Mouse (Mus musculus) ES-Bruce4 (cell line): Measurements from ENCODE around the gene Tlx2. TPM values are rescaled to one million over a fixed set of nuclear protein-coding genes. Genes with fewer than 3 reads are reported as not detected.

Source experiments
- H3K27ac ChIP-seq: 2 replicates; pipeline ENCODE4 v1.5.1; 2012; ENCODE audit warnings: low read length, inconsistent platforms; ENCODE audit not compliant: insufficient read depth
- H3K27me3 ChIP-seq: 2 replicates; pipeline ENCODE4 v1.6.1; 2012; ENCODE audit warnings: mild to moderate bottlenecking, low read length, inconsistent platforms; ENCODE audit not compliant: control insufficient read depth, poor library complexity, insufficient read depth, severe bottlenecking
- H3K36me3 ChIP-seq: 2 replicates; pipeline ENCODE4 v1.6.1; 2012; ENCODE audit warnings: inconsistent platforms, mild to moderate bottlenecking, low read length, moderate library complexity; ENCODE audit not compliant: control insufficient read depth, poor library complexity, insufficient read depth, severe bottlenecking
- H3K4me1 ChIP-seq: one replicate; pipeline ENCODE4 v1.8.1; 2011; ENCODE audit warnings: low read length; ENCODE audit not compliant: control insufficient read depth, insufficient read depth
- H3K4me3 ChIP-seq: 2 replicates; pipeline ENCODE4 v1.5.1; 2011; ENCODE audit warnings: low read depth, mild to moderate bottlenecking, low read length
- H3K9ac ChIP-seq: 2 replicates; pipeline ENCODE4 v1.6.1; 2012; ENCODE audit warnings: low read depth, mild to moderate bottlenecking, inconsistent platforms; ENCODE audit not compliant: poor library complexity, severe bottlenecking
- H3K9me3 ChIP-seq: replicated peaks from 2 replicates; pipeline ENCODE4 v1.6.1; 2012; ENCODE audit warnings: mild to moderate bottlenecking, low read length, inconsistent platforms; ENCODE audit not compliant: control insufficient read depth, poor library complexity, insufficient read depth, severe bottlenecking
- CTCF ChIP-seq: IDR thresholded peaks from one replicate; pipeline ENCODE4 v1.8.1; 2011; ENCODE audit warnings: low read depth, low read length
- EP300 ChIP-seq: IDR thresholded peaks from 2 replicates; pipeline ENCODE4 v1.6.1; 2011; ENCODE audit warnings: low read depth, low read length; ENCODE audit not compliant: insufficient read depth
- POLR2A ChIP-seq: IDR thresholded peaks from one replicate; pipeline ENCODE4 v1.8.1; 2011; ENCODE audit warnings: low read length; ENCODE audit not compliant: insufficient read depth
- polyA plus RNA-seq: library from polyadenylated mRNA; stranded (reverse); fragments of >200 nt; gene quantifications from 2 replicates; pipeline ENCODE4 v1.2.4, GENCODE M21; 2011; ENCODE audit warnings: low read depth; ENCODE audit not compliant: missing spikeins, insufficient read depth, insufficient read length

The Tlx2 gene
- polyA plus RNA-seq, 1 experiment: not detected

- Histone ChIP-seq H3K27me3 (no peaks in the 10 kb centered on the region), H3K27ac (no peak overlapping the region), H3K9ac (no peak overlapping the region), H3K9me3 (no peaks in the 10 kb centered on the region), H3K36me3 (no peaks in the 10 kb centered on the region), H3K4me3 (no peak overlapping the region), H3K4me1 (no peaks in the 10 kb centered on the region)
- no peak for TF ChIP-seq EP300
- no peak for TF ChIP-seq CTCF
- no peak for TF ChIP-seq POLR2A
These were observed 42.4 kb downstream of the Tlx2 start for GRCm38 (mm10) chr6:83027706-83028105.

GRCm38 (mm10) chr6:83027293-83027692 lies 42.8 kb downstream of the Tlx2 start:
- H3K4me3 ChIP-seq: no peak overlapping the region
- H3K36me3 ChIP-seq: no peaks in the 10 kb centered on the region
- H3K9ac ChIP-seq: no peak overlapping the region
- no peak overlapping the region for H3K27ac ChIP-seq
- H3K4me1 ChIP-seq: no peaks in the 10 kb centered on the region
- H3K9me3 ChIP-seq: no peaks in the 10 kb centered on the region
- TF ChIP-seq CTCF (no peak), POLR2A (no peak), EP300 (no peak)
- no peaks in the 10 kb centered on the region for H3K27me3 ChIP-seq

GRCm38 (mm10) chr6:83025221-83025620 lies 44.9 kb downstream of the Tlx2 start:
- no peaks in the 10 kb centered on the region for H3K4me1 ChIP-seq
- no peaks in the 10 kb centered on the region for H3K36me3 ChIP-seq
- H3K9ac ChIP-seq: no peak overlapping the region
- TF ChIP-seq CTCF (no peak), POLR2A (no peak), EP300 (no peak)
- no peaks in the 10 kb centered on the region for H3K27me3 ChIP-seq
- H3K9me3 ChIP-seq: no peaks in the 10 kb centered on the region
- H3K27ac ChIP-seq: no peak overlapping the region
- no peak overlapping the region for H3K4me3 ChIP-seq

GRCm38 (mm10) chr6:83024421-83024820 lies 45.7 kb downstream of the Tlx2 start:
- TF ChIP-seq POLR2A (no peak), EP300 (no peak), CTCF (no peak)
- H3K36me3 ChIP-seq: no peaks in the 10 kb centered on the region
- H3K4me1 ChIP-seq: no peaks in the 10 kb centered on the region
- H3K9me3 ChIP-seq: no peaks in the 10 kb centered on the region
- no peak overlapping the region for H3K9ac ChIP-seq
- no peaks in the 10 kb centered on the region for H3K27me3 ChIP-seq
- H3K27ac ChIP-seq: no peak overlapping the region
- no peak overlapping the region for H3K4me3 ChIP-seq

GRCm38 (mm10) chr6:83023786-83024185 lies 46.3 kb downstream of the Tlx2 start:
- Histone ChIP-seq H3K9ac (no peak overlapping the region), H3K27ac (no peak overlapping the region), H3K4me3 (no peak overlapping the region), H3K4me1 (no peaks in the 10 kb centered on the region), H3K36me3 (no peaks in the 10 kb centered on the region), H3K27me3 (no peaks in the 10 kb centered on the region), H3K9me3 (no peaks in the 10 kb centered on the region)
- TF ChIP-seq CTCF: no peak
- no peak for TF ChIP-seq EP300
- TF ChIP-seq POLR2A: no peak

GRCm38 (mm10) chr6:83023008-83023407 lies 47.1 kb downstream of the Tlx2 start:
- H3K27ac ChIP-seq: no peak overlapping the region
- H3K4me1 ChIP-seq: no peaks in the 10 kb centered on the region
- no peaks in the 10 kb centered on the region for H3K27me3 ChIP-seq
- H3K4me3 ChIP-seq: no peak overlapping the region
- no peaks in the 10 kb centered on the region for H3K9me3 ChIP-seq
- no peaks in the 10 kb centered on the region for H3K36me3 ChIP-seq
- H3K9ac ChIP-seq: no peak overlapping the region
- TF ChIP-seq POLR2A (no peak), CTCF (no peak), EP300 (no peak)
